8 mouse cellular contexts compared by ENCODE assay signal in genomic region chr16:96896510-96897133, GRCm38 (mm10).
DNase-seq lines count a peak whose midpoint lies in the region; ATAC-seq and TF ChIP-seq lines count a peak whose summit lies in the region.

No protein-coding gene starts in this region.

- no peak overlapping the region for H3K27ac ChIP-seq in heart, postnatal 0 days (ENCODE audit: low read depth)
- H3K27ac ChIP-seq in hindbrain, embryonic 13.5 days = peak overlapping the region; percentile 66
- H3K27ac ChIP-seq in midbrain, embryonic 14.5 days (replicated peaks; ENCODE audit: low read depth, low read length) = peak overlapping the region; percentile 46; the same call in 1 of the 2 replicates

- no peaks in the 10 kb centered on the region for H3K27me3 ChIP-seq in heart, postnatal 0 days (ENCODE audit: control insufficient read depth, insufficient read depth, low read length)
- no peaks in the 10 kb centered on the region for H3K27me3 ChIP-seq in hindbrain, embryonic 13.5 days
- no peaks in the 10 kb centered on the region for H3K27me3 ChIP-seq in midbrain, embryonic 14.5 days (ENCODE audit: control insufficient read depth, insufficient read depth, low read length)

- TF ChIP-seq CTCF in heart, postnatal 0 days (IDR thresholded peaks at IDR 0.05; ENCODE audit: low read depth) = peak; percentile 66

- no peaks in the 10 kb centered on the region for H3K36me3 ChIP-seq in heart, postnatal 0 days (replicated peaks; ENCODE audit: control insufficient read depth, insufficient read depth, low read length)
- no peaks in the 10 kb centered on the region for H3K36me3 ChIP-seq in hindbrain, embryonic 13.5 days
- no peaks in the 10 kb centered on the region for H3K36me3 ChIP-seq in midbrain, embryonic 14.5 days (ENCODE audit: control insufficient read depth, insufficient read depth, low read length)

- TF ChIP-seq EP300 in heart, postnatal 0 days (IDR thresholded peaks at IDR 0.05; ENCODE audit: low read depth) = no peak

- no peak for ATAC-seq in heart, postnatal 0 days (ENCODE audit: insufficient read depth, low read depth)
- ATAC-seq in hindbrain, embryonic 13.5 days (ENCODE audit: low FRiP score) = no peak
- ATAC-seq in midbrain, embryonic 14.5 days (ENCODE audit: low FRiP score, low TSS enrichment) = no peak

- intact Hi-C loops in heart, postnatal 25 days (cut with DNase I) = loop anchor here (1.0 to 5.0 kb wide), 2 partner anchors 271 to 397 kb away; no protein-coding TSS in a partner anchor

- no peak overlapping the region for H3K4me3 ChIP-seq in heart, postnatal 0 days (ENCODE audit: low read depth, low read length)
- no peak overlapping the region for H3K4me3 ChIP-seq in hindbrain, embryonic 13.5 days
- no peak overlapping the region for H3K4me3 ChIP-seq in midbrain, embryonic 14.5 days (replicated peaks; ENCODE audit: low read depth, low read length)

- H3K9ac ChIP-seq in heart, postnatal 0 days (replicated peaks; ENCODE audit: low read depth, low read length) = no peak overlapping the region
- H3K9ac ChIP-seq in hindbrain, embryonic 13.5 days = no peak overlapping the region
- no peak overlapping the region for H3K9ac ChIP-seq in midbrain, embryonic 14.5 days (replicated peaks; ENCODE audit: low read length)

- no peaks in the 10 kb centered on the region for H3K4me1 ChIP-seq in heart, postnatal 0 days (ENCODE audit: control insufficient read depth, insufficient read depth)
- H3K4me1 ChIP-seq in hindbrain, embryonic 13.5 days (replicated peaks) = peaks cover 15% of the 10 kb centered on the region
- H3K4me1 ChIP-seq in midbrain, embryonic 14.5 days (ENCODE audit: control insufficient read depth, insufficient read depth, low read length) = peaks cover 10% of the 10 kb centered on the region; the same call in 1 of the 2 replicates

- peak; percentile 35 for DNase-seq in heart, postnatal 0 days (ENCODE audit: low spot score)
- no peak for DNase-seq in heart, postnatal 25 days (ENCODE audit: low spot score)
- DNase-seq in testis, postnatal 10 days (ENCODE audit: low spot score) = peak; percentile 56
- no peak for DNase-seq in testis, postnatal 14 days (ENCODE audit: low spot score)
- DNase-seq in cerebellum, postnatal 25 days = peak; percentile 16 to 69
- peak; percentile 88 for DNase-seq in midbrain, embryonic 14.5 days
- DNase-seq in yolk sac, embryonic 10.5 days (ENCODE audit: low spot score) = no peak

- no peaks in the 10 kb centered on the region for H3K9me3 ChIP-seq in heart, postnatal 0 days (replicated peaks; ENCODE audit: control insufficient read depth, low read length)
- 0 out of 2 replicates have a peak, but pooled peaks cover 3% of the 10 kb centered on the region for H3K9me3 ChIP-seq in hindbrain, embryonic 13.5 days
- H3K9me3 ChIP-seq in midbrain, embryonic 14.5 days (ENCODE audit: control insufficient read depth, low read length) = no peaks in the 10 kb centered on the region

- 65% methylated on average over 10 of the region's 10 CpGs for WGBS in heart, postnatal 0 days
- 58% methylated on average over 10 of the region's 10 CpGs for WGBS in hindbrain, embryonic 13.5 days
- WGBS in midbrain, embryonic 14.5 days = 35% methylated on average over 10 of the region's 10 CpGs

- no peak overlapping the region for H3K4me2 ChIP-seq in heart, postnatal 0 days (ENCODE audit: low read depth, low read length)
- H3K4me2 ChIP-seq in hindbrain, embryonic 13.5 days = no peak overlapping the region
- no peak overlapping the region for H3K4me2 ChIP-seq in midbrain, embryonic 14.5 days (ENCODE audit: low read length)

Comparison
In these comparisons a context has a peak if more than half of its experiments do, and no peak if none do; other contexts are left out.
1. DNase-seq: peak in heart, postnatal 0 days (single experiment), testis, postnatal 10 days (single experiment), cerebellum, postnatal 25 days (2 of 2) and midbrain, embryonic 14.5 days (single experiment); none in heart, postnatal 25 days (single experiment), testis, postnatal 14 days (single experiment) and yolk sac, embryonic 10.5 days (single experiment).